Mouse (Mus musculus) kidney, postnatal 14 days (tissue): Measurements from ENCODE around the gene Safb.

ENCODE experiments used
- DNase-seq: peaks from one replicate; pipeline ENCODE4 v3.0.0; 2022; ENCODE audit warnings: mixed read lengths

Safb gene

GRCm38 (mm10) chr17:56655311-56655710 is 70.7 kb downstream of the Safb start:
- DNase-seq = no peak
